Mouse (Mus musculus) C2C12 (cell line): ENCODE data around the gene Tiam1. TPM values are rescaled to one million over a fixed set of nuclear protein-coding genes. Genes with fewer than 3 reads are reported as not detected.

Experiments
- H3K27me3 ChIP-seq: one replicate; pipeline ENCODE4 v1.6.1; 2011; ENCODE audit not compliant: control insufficient read depth, insufficient read depth, insufficient read length
- H3K36me3 ChIP-seq: one replicate; pipeline ENCODE4 v1.6.1; 2011; ENCODE audit not compliant: control insufficient read depth, insufficient read depth
- H3K4me3 ChIP-seq: one replicate; pipeline ENCODE4 v1.5.1; 2011; ENCODE audit warnings: mild to moderate bottlenecking, control low read depth; ENCODE audit not compliant: poor library complexity, insufficient read depth, severe bottlenecking
- H3K79me2 ChIP-seq: one replicate; pipeline ENCODE4 v1.6.1; 2011; ENCODE audit not compliant: control insufficient read depth, insufficient read depth
- H3K79me3 ChIP-seq: one replicate; pipeline ENCODE4 v1.6.1; 2011; ENCODE audit warnings: low read depth, control low read depth
- H3ac ChIP-seq: one replicate; pipeline ENCODE3; 2011; ENCODE audit warnings: low read depth; ENCODE audit not compliant: control insufficient read depth, insufficient read length
- CEBPB ChIP-seq: IDR thresholded peaks from one replicate; pipeline ENCODE4 v1.6.1; 2011; ENCODE audit warnings: low read depth, mild to moderate bottlenecking, control low read depth, moderate library complexity
- CTCF ChIP-seq: IDR thresholded peaks from one replicate; pipeline ENCODE4 v1.5.1; 2011; ENCODE audit not compliant: control insufficient read depth, insufficient read depth, insufficient read length
- FOSL1 ChIP-seq: IDR thresholded peaks from one replicate; pipeline ENCODE4 v1.8.0; 2011; ENCODE audit warnings: mild to moderate bottlenecking, low read length; ENCODE audit not compliant: poor library complexity, insufficient read depth, severe bottlenecking
- MAX ChIP-seq: IDR thresholded peaks from one replicate; pipeline ENCODE4 v1.6.1; 2011; ENCODE audit warnings: mild to moderate bottlenecking, control low read depth
- MYOD1 ChIP-seq: IDR thresholded peaks from one replicate; pipeline ENCODE4 v1.6.1; 2011; ENCODE audit warnings: low read depth; ENCODE audit not compliant: control insufficient read depth, insufficient read length
- MYOG ChIP-seq: IDR thresholded peaks from one replicate; pipeline ENCODE4 v1.6.1; 2011; ENCODE audit not compliant: control insufficient read depth, insufficient read length; ENCODE audit errors: extremely low read depth
- USF1 ChIP-seq: IDR thresholded peaks from one replicate; pipeline ENCODE4 v1.6.1; 2011; ENCODE audit warnings: low read depth, mild to moderate bottlenecking, control low read depth, moderate library complexity
- polyA plus RNA-seq: library from polyadenylated mRNA; unstranded; fragments of >200 nt; fragmentation: generic; extraction: Trizol; gene quantifications from one replicate; pipeline ENCODE4 v1.2.1, GENCODE M21; 2012; ENCODE audit warnings: missing spikeins

The Tiam1 gene
- polyA plus RNA-seq, 1 experiment: 6.9 TPM

GRCm38 (mm10) chr16:90135580-90135979 is 8.0 kb downstream of the Tiam1 start:
- Histone ChIP-seq H3K27me3 (no peaks in the 10 kb centered on the region), H3ac (no peak overlapping the region), H3K79me2 (no peaks in the 10 kb centered on the region), H3K4me3 (no peak overlapping the region), H3K36me3 (no peaks in the 10 kb centered on the region), H3K79me3 (no peaks in the 10 kb centered on the region)
- no peak for TF ChIP-seq CTCF
- TF ChIP-seq FOSL1: no peak
- no peak for TF ChIP-seq CEBPB
- no peak for TF ChIP-seq USF1

GRCm38 (mm10) chr16:90134351-90134750 is 9.2 kb downstream of the Tiam1 start:
- no peaks in the 10 kb centered on the region for H3K27me3 ChIP-seq
- no peak overlapping the region for H3ac ChIP-seq
- H3K79me2 ChIP-seq: no peaks in the 10 kb centered on the region
- TF ChIP-seq MYOD1 (no peak), USF1 (no peak), MYOG (no peak), MAX (no peak), CEBPB (no peak), FOSL1 (no peak), CTCF (no peak)
- H3K36me3 ChIP-seq: no peaks in the 10 kb centered on the region
- H3K4me3 ChIP-seq: no peak overlapping the region
- no peaks in the 10 kb centered on the region for H3K79me3 ChIP-seq

- Histone ChIP-seq H3K79me2 (no peaks in the 10 kb centered on the region), H3K79me3 (no peaks in the 10 kb centered on the region), H3K4me3 (no peak overlapping the region), H3K36me3 (no peaks in the 10 kb centered on the region), H3K27me3 (no peaks in the 10 kb centered on the region), H3ac (no peak overlapping the region)
- TF ChIP-seq USF1 (no peak), CEBPB (no peak), MAX (no peak), CTCF (no peak), MYOD1 (no peak), MYOG (no peak), FOSL1 (no peak)
Measured at GRCm38 (mm10) chr16:90132816-90133215, 10.8 kb downstream of the Tiam1 start.

GRCm38 (mm10) chr16:90132331-90132730 is 11.2 kb downstream of the Tiam1 start:
- Histone ChIP-seq H3K36me3 (no peaks in the 10 kb centered on the region), H3K79me2 (no peaks in the 10 kb centered on the region), H3K27me3 (no peaks in the 10 kb centered on the region), H3K4me3 (no peak overlapping the region), H3ac (no peak overlapping the region), H3K79me3 (no peaks in the 10 kb centered on the region)
- no peak for TF ChIP-seq MYOD1
- no peak for TF ChIP-seq USF1
- no peak for TF ChIP-seq MYOG

GRCm38 (mm10) chr16:90128817-90129587 is 14.6 kb downstream of the Tiam1 start:
- no peak for TF ChIP-seq MAX
- no peak for TF ChIP-seq USF1
- no peak for TF ChIP-seq FOSL1
- TF ChIP-seq CEBPB: no peak
- no peak for TF ChIP-seq MYOD1
- TF ChIP-seq MYOG: no peak
- no peak for TF ChIP-seq CTCF
- Histone ChIP-seq H3ac (no peak overlapping the region), H3K27me3 (no peaks in the 10 kb centered on the region), H3K36me3 (no peaks in the 10 kb centered on the region), H3K79me2 (no peaks in the 10 kb centered on the region), H3K79me3 (no peaks in the 10 kb centered on the region), H3K4me3 (no peak overlapping the region)

- H3ac ChIP-seq: no peak overlapping the region
- H3K79me2 ChIP-seq: no peaks in the 10 kb centered on the region
- no peak overlapping the region for H3K4me3 ChIP-seq
- H3K27me3 ChIP-seq: no peaks in the 10 kb centered on the region
- no peaks in the 10 kb centered on the region for H3K36me3 ChIP-seq
- TF ChIP-seq MAX (no peak), MYOD1 (no peak), CTCF (no peak), MYOG (no peak), FOSL1 (no peak), USF1 (no peak), CEBPB (no peak)
- H3K79me3 ChIP-seq: no peaks in the 10 kb centered on the region
Measured at GRCm38 (mm10) chr16:90128361-90128760, 15.2 kb downstream of the Tiam1 start.
